Mouse (Mus musculus) right cerebral cortex, postnatal 36 days (tissue): ENCODE results near the gene Fastkd2.

ENCODE experiments used
- DNase-seq, 2 experiments: peaks; one replicate each; pipeline ENCODE4 v3.0.0; 2022; ENCODE audit warnings: low spot score in 2 of 2, mixed read lengths in 1 of 2

Fastkd2 gene

DNA sequence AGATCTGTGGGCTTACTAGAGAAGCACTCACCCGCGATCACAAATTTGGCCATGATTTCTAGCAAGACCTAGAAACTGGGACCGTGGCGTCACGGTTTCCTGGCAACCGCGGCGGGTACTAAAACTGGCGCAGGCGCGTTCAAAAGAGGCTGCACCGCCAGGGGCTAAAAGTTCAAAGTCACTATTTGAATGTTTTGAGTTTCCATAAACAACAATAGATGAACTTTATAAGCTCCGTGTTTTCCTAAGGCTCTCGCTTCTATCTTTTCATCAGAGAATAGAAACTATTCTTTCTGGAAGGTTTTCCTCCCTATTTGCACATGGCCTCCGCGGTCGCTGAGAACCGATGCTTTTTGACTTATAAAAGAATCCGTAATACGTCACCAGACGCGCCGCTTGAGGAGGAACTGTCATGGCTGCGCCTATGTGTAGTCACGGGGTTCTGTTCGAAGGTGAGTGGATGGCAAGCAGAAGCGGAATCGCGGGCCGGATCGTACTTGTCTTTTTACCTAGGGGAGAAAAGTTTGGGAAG, at the start of gene Fastkd2, which contains the start of gene Mdh1b:
Gene Fastkd2, plus strand, starts transcription at position 375 of the 532 bp plus-strand sequence.
Gene Mdh1b, minus strand, starts transcription at position 79 of the 532 bp plus-strand sequence.
- peak; percentile 82 to 83 for DNase-seq

DNA sequence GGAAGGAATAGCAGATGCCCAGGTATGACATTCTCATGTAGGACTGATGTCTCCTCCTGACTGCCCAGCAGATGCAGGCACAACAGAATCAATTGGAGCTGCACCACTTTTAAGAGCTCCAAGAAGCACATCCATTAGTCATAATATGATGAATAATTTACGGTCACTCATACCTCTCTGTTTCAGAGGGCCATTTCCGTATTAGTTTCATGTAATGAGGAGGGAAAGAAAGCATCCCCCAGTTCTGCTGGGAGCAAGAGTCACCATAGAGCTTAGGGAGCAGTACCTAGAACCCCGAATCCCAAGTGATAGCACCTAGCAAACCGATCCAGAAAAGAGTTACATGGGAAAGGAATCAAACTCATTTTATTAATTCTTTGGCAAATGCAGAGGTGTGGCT, 43.6 kb upstream of the Fastkd2 start, which contains the start of gene Dytn:
Gene Dytn, minus strand, starts transcription at position 101 of the 400 bp plus-strand sequence.
- DNase-seq: no peak

DNA sequence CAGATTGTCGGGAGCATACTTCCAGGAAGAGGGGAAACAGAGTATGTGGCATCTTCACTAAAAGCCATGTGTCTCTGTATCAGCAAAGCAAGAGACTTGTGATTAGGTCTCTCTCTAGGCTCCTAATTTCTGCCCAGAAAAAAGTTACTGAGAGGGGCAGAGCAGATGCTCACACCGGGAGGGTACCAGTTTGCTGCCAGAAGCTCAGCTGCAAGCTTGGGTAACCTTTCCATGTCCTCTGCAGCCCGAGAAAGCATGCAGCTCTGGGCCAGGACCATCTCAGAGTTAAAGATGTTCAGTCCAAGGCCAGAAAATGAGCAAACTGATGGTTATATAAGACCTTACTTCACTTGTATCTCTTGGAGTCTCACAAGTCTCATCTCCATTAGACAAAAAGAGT, 33.6 kb upstream of the Fastkd2 start:
- no peak for DNase-seq

DNA sequence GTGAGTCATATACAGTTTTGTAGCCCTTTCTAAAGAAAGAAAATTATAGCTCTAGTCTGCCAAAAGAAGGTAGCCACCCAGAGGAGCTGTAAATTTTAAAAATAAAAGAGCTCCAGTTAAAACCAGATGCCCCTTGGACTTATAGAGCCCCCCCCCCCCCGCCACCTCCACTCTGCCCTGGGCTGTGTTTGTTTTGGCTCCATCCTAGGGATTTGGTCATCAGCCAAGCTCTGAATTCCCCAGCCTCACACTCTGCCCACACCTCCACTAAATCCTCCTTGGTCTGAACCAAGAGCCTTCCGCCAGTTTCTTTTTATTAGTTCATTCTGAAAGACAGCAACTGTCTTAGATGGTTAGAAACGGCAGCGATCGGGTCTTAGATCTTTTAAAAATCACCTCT, 24.7 kb upstream of the Fastkd2 start:
- DNase-seq: no peak

DNA sequence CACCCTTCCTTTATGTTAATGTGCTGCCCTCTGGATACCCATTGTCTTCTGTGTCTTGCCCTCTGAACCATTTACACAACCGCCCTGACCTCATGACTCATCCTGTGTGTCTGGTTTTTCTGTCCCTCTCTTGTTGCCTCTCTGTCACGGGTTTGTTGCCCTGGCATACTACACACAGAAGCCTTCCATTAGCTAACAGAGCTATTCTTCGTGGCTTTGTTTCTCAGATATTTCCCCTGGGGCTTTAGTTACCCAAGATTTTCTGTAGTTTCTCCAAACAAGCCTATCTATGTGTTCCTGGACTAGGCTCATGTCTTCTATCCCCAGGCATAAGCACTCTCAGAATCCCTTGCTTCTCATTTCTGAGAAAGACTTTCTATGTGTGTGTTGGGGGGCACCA, 21.5 kb upstream of the Fastkd2 start:
- no peak for DNase-seq

DNA sequence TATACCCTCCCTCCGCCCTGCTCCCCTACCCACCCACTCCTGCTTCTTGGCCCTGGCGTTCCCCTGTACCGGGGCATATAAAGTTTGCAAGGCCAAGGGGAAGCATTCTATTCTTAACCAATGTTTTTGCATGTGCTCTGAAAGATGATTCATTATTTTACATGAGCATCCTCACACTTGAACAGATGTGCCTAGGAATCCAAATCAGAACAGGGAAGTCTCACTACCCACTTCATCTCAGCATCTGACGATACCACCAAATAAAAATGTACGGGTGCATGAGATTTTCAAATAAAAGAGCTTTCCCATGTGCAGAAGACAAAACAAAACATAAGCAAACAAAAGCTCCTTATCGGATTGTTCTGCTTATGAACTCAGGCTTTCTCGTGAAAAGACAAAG, 10.3 kb upstream of the Fastkd2 start:
- DNase-seq: peak in 1 of 2 experiments; percentile 13

DNA sequence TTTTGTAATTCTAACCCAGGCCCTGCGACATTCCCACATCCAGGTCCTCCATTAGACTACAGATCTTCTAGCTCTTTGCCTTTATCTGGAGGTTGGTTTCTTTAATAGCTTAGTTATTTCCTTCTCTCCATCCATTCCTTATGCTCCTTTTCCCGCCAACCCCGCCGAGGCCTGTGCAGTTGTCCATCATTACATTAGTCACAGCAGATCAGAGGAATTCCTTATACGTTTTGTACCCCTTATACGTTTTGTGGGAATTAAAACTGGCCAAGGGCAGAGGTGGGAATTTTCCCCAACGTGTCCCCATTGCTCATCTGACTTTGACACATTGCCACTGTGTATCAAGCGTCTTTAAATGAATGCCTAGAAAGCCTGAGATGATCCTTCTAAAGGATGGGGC, 618 bp upstream of the Fastkd2 start:
- DNase-seq: no peak

DNA sequence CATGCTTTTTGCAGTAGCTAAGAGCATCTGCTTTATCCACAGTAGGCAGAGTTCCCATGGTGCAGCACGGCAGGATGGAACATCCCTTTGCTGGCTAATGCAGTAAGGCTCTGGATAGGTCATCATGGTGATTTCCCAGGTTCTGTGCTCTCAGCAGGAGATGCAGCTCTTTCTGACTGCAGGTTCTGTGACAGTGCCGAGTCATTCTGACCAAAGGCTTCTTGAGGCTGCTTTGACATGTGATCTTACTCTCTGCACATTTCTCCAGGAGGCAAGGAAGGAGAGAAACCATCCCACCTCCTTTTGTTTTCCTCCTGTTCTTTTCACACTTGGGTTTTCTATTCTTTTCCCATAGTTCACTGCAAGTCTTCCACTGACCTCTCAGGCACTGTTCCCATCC, 25.6 kb downstream of the Fastkd2 start:
- DNase-seq: no peak

DNA sequence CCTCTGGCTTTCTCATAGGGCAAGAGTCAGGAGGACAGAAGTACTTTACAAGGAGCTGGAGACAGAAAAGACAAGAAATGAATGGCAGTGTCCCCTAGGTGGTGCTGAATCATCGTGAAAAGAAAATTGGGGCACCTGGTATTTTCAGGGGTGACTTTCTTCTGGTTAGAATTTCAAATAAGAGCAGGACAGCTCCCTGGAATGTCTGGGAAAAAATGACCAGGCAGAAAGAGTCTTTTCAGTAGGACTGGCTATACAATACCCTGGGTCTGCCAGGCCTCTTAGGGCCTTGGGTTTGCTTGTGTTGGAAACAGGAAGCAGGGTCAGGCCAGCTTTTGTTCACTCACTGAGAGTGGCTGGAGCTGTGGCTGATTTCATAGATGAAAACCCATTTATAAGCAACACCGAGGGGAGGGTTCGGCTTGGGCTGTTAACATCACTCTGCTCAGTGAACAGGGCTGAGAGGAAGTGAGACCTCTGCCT, 32.8 kb downstream of the Fastkd2 start:
- DNase-seq: peak; percentile 29 to 37

DNA sequence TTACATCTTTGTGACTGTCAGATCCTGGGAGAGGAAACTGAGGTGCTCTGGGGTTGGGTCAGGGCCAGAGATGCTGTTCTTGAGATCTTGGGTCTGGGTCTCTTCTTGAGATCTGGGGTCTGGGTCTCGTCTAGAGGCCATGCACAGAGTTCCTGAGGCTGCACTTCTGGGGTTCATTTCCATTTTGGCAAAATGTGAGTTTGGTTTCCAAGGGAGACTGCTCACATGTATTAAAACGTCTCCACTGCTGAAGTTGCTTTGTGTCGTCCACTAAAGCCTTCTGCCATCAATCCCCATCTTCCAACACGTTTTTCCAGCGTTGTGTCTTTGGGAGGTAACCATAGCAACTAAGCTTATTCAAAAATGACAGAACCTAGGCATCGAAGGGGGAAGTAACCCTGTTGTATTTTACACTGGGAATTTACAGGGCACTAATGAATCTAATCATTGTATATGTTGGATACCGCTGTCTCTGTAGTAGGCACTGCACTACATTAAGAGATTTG, 33.5 kb downstream of the Fastkd2 start:
- no peak for DNase-seq

DNA sequence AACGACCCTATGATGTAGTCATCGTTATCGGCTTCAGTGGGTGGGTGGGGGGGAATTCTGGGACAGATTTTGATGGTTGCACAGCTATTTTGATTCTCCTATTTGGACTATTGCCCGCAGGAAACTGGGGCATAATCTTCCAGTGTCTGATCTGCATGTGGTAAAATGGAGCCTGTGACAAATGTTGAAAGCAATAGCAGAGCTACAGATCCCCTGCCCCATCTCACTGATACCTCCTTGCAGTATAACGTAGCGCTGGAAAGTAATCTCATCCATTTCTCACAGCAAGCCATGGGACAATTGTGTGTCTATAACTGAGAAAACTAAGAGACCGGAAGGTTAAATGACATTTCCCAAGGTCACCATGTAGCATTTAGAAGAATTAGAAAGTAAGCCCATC, 34.0 kb downstream of the Fastkd2 start:
- no peak for DNase-seq

DNA sequence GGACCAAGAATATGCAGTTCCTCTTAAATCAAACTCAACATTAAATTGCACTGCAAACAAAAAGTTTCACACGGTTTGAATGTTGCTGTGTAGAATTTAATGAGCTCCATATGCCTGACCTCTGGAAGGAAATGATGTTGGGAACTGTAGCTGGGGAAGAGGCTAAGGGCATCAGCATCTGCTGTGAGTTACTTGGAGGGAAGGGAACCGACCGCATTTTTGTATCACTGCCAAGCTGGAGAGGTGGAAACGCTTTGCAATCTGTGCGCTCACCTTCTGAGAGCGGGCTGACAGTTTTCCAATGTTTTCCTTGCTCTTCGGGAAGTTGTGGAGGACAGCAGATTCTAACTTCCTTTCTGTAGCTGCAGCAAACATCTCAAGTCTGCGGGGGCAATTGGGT, 37.7 kb downstream of the Fastkd2 start:
- DNase-seq: no peak

DNA sequence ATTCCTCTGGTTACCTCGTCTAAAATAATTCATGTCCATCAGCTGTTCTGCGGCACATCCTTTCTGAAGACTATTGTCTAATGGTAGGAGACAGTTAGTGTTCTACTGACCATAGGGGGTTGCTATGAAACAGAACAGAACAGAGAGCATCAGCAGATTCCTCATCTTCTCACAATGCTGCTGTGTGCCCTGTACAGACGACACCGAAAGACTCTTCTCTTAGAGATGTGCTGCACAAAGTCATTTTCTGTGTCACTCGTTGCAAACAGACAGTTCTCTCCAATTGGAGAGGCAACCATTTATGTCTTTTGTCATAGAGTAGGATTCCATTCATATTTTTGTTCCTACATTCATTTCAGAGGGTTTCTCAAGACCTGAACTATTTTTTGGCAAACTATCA, 38.8 kb downstream of the Fastkd2 start, which contains the start of gene 4933402D24Rik:
Gene 4933402D24Rik, minus strand, starts transcription at position 101 of the 400 bp plus-strand sequence.
- no peak for DNase-seq

DNA sequence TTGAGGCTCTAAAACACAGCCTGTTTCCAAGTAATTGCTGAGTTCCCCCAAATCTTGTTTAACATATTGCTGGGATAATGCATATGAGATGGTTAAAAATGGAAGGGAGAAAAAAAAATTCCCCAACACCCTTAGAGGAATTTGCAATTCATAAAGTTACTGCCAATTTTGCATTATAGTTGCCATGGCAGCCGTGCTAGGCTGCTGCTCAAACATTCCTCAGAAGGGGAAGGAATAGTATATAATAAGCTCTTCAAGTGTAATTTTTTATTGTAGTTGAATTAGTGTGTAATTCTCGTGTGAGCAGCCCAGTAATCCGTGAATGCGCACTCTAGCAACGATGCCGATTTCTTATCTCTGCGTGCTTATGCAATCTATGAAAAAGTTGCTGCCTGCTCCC, 39.9 kb downstream of the Fastkd2 start:
- DNase-seq: peak; percentile 34 to 68

DNA sequence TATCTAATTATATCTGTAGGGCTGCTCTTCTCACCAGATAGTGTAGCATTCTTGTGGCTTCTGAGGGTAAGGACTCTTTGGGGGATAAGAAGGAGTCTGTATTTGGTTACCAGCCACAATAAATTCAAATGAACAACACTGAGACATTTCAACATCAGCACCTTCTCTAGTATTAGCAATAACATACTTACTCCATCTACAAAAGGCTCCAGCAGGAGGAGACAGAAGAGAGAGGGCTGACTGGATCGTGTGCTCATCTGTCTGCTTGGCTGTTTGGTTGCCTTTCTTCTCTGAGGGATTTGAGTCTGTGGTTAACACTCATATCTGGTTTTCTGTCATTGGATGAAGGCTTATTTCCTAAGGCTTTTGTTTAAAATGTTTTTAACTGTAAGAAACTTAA, 46.0 kb downstream of the Fastkd2 start:
- DNase-seq: no peak

DNA sequence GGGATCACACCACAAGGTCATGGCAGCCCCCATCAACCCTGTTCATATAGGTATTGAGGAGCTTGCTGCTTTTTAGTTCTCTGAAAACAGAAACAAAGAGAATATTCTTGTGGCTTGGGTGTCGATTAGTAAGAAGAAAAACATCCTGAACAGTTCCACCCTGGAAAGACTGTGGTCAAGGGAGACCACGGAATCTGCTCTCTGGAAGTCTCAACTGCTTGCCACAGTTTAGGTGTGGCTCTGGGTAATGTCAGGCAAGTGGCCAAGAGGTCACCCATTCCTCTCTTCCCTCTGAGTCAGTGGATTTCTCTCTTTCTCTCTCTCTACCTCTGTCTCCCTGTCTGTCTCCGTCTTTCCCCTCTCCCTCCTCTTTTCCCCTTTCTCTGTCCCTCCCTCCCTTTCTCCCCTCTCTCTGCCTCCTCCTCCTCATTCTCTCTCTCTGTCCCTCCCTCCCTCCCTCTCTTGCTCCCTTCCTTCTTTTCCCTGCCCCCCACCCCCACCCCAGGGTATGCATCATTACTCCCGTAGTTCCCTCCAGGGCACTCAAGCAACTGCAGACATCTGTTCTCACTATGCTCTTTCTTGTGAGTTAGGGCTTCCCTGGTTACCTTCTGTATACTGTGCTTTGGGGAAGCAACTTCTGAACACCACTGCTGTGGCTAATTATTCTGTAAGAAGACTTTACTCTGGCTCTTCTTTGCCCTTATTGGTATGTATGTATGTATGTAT, 46.7 kb downstream of the Fastkd2 start:
- DNase-seq: no peak

DNA sequence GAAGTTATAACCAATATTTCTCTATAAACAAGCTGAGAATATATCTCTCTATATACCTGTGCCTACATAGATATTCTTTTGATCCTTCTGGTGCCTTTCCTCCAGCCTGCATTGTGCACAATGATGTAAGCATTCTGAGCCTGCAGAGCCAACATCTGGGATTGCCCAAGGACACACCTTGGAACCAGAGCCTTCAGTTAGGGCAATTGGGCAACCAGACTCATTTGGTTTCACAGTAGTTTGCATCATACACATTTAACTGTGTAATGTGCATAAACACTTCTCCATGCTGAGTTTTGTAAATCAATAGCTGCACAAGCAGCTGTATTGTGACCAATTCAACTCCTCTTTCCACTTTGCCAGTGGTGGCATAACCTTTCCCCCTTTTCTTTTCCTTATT, 63.9 kb downstream of the Fastkd2 start:
- no peak for DNase-seq
